Mouse (Mus musculus) forebrain, embryonic 14.5 days (tissue): ENCODE measurements around the gene Fam110a. TPM values are rescaled to one million over a fixed set of nuclear protein-coding genes. Genes with fewer than 3 reads are reported as not detected.
"Not testable (repeated sequence)": the region's sequence is repeated elsewhere in the genome, so short reads cannot be mapped to it uniquely, and the experiment has no call there.

Experiments
- ATAC-seq: fragments of 200-750 bp; cut with Nextera tagmentation; 2 replicates; pipeline ENCODE4 v1.8.0; 2017; ENCODE audit warnings: mild to moderate bottlenecking, moderate library complexity
- DNase-seq: peaks from one replicate; pipeline ENCODE4 v3.0.0-alpha.2; 2015; ENCODE audit warnings: low spot score
- H3K27ac ChIP-seq: fragments of 300-500 bp; sonication (generic); 2 replicates; pipeline ENCODE4 v1.5.1; 2014; ENCODE audit warnings: low read depth, mild to moderate bottlenecking, control low read depth, low read length, moderate library complexity
- H3K27me3 ChIP-seq: fragments of 300-500 bp; sonication (generic); replicated peaks from 2 replicates; pipeline ENCODE4 v1.6.1; 2014; ENCODE audit warnings: low read length, control low read depth, mixed read lengths; ENCODE audit not compliant: control insufficient read depth, insufficient read depth
- H3K36me3 ChIP-seq: fragments of 300-500 bp; sonication (generic); 2 replicates; pipeline ENCODE4 v1.6.1; 2014; ENCODE audit warnings: low read length, control low read depth; ENCODE audit not compliant: control insufficient read depth, insufficient read depth
- H3K4me1 ChIP-seq: fragments of 300-500 bp; sonication (generic); 2 replicates; pipeline ENCODE4 v1.6.1; 2014; ENCODE audit warnings: antibody characterized with exemption, low read length, control low read depth; ENCODE audit not compliant: control insufficient read depth, insufficient read depth
- H3K4me2 ChIP-seq: fragments of 300-500 bp; sonication (generic); 2 replicates; pipeline ENCODE4 v1.6.1; 2014; ENCODE audit warnings: mild to moderate bottlenecking, control low read depth, low read length
- H3K4me3 ChIP-seq: fragments of 300-500 bp; sonication (generic); 2 replicates; pipeline ENCODE4 v1.5.1; 2014; ENCODE audit warnings: low read depth, low read length, control low read depth
- H3K9ac ChIP-seq: fragments of 300-500 bp; sonication (generic); 2 replicates; pipeline ENCODE4 v1.6.1; 2014; ENCODE audit warnings: mild to moderate bottlenecking, low read length, control low read depth, moderate library complexity
- H3K9me3 ChIP-seq: fragments of 300-500 bp; sonication (generic); replicated peaks from 2 replicates; pipeline ENCODE4 v1.6.1; 2016; ENCODE audit warnings: low read length, control low read depth, mixed read lengths; ENCODE audit not compliant: control insufficient read depth
- WGBS: fragments of 180-500 bp; shearing (Covaris S2); extraction: QIAGEN DNeasy Blood & Tissue Kit; methylation state at CpG from one replicate; pipeline ENCODE4 v1.1.7; 2014; 5-methylcytosine and 5-hydroxymethylcytosine counted together
- polyA plus RNA-seq: library from polyadenylated mRNA; unstranded; fragments of >200 nt; fragmentation: Nextera tagmentation; extraction: Ambion mirVana; gene quantifications from 2 replicates; pipeline ENCODE4 v1.2.1, GENCODE M21; 2014

The Fam110a gene
- polyA plus RNA-seq, 1 experiment from 2014 or later: 64.5 TPM

DNA sequence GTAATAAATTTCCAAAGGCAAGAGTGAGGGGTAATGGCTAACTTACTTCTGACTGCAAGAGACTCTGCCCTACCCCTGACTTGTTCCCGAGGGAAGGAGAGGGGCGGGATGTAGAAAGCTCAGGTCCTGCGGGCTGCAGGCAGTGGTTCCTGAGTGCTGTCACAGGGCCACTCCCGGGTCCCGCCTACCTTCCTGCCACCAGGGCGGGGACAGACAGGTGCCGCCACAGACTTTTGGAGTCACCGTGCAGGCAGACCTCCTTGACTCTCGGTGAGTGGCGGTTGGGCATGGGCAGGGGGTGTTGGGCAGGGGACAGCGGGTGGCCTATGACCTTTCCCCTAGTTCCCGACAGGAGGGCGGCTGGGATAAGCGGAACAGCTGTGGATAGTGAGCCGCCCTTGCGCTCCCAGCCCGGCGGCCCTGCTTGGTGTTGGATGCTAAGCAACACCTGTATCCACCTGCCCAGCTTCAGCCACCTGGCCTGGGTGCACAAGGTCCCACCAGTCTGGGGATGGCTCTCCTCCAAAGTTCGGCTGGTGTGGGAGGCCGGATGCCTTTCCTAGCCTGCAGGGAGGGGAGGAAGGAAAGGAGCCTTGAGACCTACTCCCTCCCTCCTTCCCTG is 19.8 kb upstream of the Fam110a start:
- H3K36me3 ChIP-seq: no peaks in the 10 kb centered on the region
- H3K27ac ChIP-seq: no peak overlapping the region
- DNase-seq (no peak), ATAC-seq (no peak)
- 9% methylated on average over 20 of the region's 20 CpGs for WGBS
- H3K9me3 ChIP-seq: no peaks in the 10 kb centered on the region
- H3K4me2 ChIP-seq: no peak overlapping the region
- H3K27me3 ChIP-seq: peaks cover 23% of the 10 kb centered on the region
- H3K4me1 ChIP-seq: no peaks in the 10 kb centered on the region
- H3K9ac ChIP-seq: no peak overlapping the region
- H3K4me3 ChIP-seq: no peak overlapping the region

DNA sequence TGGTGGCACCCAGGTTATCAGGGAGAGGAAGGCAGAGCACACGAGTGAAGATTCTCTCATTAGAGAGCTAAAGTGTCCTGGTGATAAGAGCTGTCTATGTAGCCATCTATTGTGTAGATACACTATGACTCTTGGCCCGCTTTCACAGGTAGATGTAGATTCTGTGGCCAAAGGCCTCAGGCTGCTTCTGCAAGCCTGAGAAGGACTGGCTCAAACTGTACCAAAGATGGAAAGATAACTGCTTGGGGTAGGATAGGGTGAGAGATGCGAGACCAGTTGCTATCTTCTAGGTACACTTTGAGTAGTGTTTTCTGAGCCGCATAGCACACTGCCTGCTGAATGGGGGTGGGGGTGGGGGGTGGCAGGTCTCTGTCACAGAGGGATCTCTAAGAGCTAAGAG is 18.9 kb upstream of the Fam110a start:
- Histone ChIP-seq H3K4me1 (no peaks in the 10 kb centered on the region; the same call in 1 of the 2 replicates), H3K9me3 (no peaks in the 10 kb centered on the region), H3K27ac (no peak overlapping the region), H3K9ac (no peak overlapping the region), H3K4me3 (no peak overlapping the region), H3K27me3 (peaks cover 23% of the 10 kb centered on the region), H3K4me2 (no peak overlapping the region), H3K36me3 (no peaks in the 10 kb centered on the region)
- DNase-seq (no peak), ATAC-seq (no peak)
- 70% methylated on average over 4 of the region's 4 CpGs for WGBS

DNA sequence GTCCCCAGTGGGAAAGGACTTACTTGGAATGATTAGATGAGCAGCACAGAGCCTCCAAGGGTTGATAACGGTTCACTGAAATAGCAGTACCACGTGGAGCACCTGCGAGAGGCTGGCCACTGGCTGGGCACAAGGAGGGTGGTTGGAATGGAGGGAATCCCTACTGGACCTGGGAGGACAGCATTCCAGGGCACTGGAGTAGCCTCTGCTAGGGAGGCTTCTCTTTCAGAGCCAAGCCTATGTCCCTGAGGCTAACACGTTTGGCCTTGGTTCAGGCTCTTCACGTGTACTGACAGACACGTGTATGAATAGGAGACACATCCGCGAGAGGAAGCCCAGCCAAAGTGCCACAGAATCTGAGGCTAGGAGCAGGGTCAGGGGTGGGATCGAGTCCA is 18.5 kb upstream of the Fam110a start:
- no peak for DNase-seq
- Histone ChIP-seq H3K4me2 (no peak overlapping the region), H3K4me1 (no peaks in the 10 kb centered on the region; the same call in 1 of the 2 replicates), H3K9me3 (no peaks in the 10 kb centered on the region), H3K9ac (no peak overlapping the region), H3K27me3 (peaks cover 23% of the 10 kb centered on the region), H3K4me3 (no peak overlapping the region), H3K36me3 (no peaks in the 10 kb centered on the region), H3K27ac (no peak overlapping the region)
- ATAC-seq: no peak
- 66% methylated on average over 9 of the region's 9 CpGs for WGBS

DNA sequence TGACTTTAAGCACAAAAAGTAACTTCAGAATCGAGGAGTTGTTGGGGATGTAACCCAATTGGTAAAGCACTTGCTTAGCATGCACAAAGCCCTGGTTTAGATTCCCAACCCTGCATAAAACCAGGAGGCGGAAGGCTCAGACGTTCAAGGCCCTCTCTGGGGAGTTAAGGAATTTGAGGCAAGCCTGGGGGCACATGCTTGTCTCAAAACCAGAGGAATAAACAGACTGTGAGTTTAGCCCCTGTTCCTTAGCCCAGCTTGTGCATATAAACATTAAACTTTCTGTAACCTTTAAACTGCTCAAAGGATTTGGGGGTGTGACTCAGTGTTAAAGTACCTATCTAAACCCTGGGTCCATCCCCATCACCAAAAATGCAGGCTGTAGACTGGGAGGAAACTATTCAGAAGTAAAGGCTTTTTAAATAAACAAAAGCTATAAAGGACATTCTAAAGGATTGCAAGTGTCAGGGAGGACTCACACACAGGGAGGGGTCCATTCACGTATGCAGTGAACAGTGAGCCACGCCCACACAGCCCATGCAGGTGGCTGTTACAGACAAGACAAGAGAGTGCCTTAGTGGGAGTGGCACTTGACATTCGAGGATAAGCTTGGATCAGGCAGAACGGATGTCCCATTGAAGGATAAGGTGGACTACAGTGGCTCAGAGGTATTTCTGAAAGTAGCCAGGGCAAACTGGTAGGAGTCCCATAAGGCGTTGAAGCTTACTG is 17.9 kb upstream of the Fam110a start:
- DNase-seq (no peak), ATAC-seq (no peak)
- H3K36me3 ChIP-seq: no peaks in the 10 kb centered on the region
- H3K4me1 ChIP-seq: no peaks in the 10 kb centered on the region; the same call in 1 of the 2 replicates
- no peak overlapping the region for H3K9ac ChIP-seq
- no peak overlapping the region for H3K4me2 ChIP-seq
- no peak overlapping the region for H3K27ac ChIP-seq
- H3K27me3 ChIP-seq: peaks cover 23% of the 10 kb centered on the region
- no peak overlapping the region for H3K4me3 ChIP-seq
- WGBS: 56% methylated on average over 8 of the region's 8 CpGs
- no peaks in the 10 kb centered on the region for H3K9me3 ChIP-seq

DNA sequence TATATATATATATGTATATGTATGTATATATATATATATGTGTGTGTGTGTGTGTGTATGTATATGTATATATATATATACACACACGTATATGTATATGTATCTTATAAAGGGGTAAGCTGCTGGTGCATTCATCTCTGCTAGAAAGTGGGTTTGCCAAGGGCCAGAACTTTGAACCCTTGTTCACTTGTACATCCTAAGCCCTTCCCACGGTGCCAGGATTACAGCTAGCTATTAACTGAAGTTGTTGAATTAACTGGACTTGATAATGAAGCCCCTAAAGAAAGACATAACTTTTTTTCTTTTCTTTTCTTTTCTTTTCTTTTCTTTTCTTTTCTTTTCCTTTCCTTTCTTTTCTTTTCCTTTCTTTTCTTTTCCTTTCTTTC is 17.2 kb upstream of the Fam110a start:
- not testable (repeated sequence) for H3K9ac ChIP-seq, H3K36me3 ChIP-seq, ATAC-seq, H3K27ac ChIP-seq, H3K4me3 ChIP-seq, H3K4me1 ChIP-seq, H3K9me3 ChIP-seq, DNase-seq, H3K4me2 ChIP-seq
- H3K27me3 ChIP-seq: peaks cover 23% of the 10 kb centered on the region
- 61% methylated on average over 2 of the region's 2 CpGs for WGBS

DNA sequence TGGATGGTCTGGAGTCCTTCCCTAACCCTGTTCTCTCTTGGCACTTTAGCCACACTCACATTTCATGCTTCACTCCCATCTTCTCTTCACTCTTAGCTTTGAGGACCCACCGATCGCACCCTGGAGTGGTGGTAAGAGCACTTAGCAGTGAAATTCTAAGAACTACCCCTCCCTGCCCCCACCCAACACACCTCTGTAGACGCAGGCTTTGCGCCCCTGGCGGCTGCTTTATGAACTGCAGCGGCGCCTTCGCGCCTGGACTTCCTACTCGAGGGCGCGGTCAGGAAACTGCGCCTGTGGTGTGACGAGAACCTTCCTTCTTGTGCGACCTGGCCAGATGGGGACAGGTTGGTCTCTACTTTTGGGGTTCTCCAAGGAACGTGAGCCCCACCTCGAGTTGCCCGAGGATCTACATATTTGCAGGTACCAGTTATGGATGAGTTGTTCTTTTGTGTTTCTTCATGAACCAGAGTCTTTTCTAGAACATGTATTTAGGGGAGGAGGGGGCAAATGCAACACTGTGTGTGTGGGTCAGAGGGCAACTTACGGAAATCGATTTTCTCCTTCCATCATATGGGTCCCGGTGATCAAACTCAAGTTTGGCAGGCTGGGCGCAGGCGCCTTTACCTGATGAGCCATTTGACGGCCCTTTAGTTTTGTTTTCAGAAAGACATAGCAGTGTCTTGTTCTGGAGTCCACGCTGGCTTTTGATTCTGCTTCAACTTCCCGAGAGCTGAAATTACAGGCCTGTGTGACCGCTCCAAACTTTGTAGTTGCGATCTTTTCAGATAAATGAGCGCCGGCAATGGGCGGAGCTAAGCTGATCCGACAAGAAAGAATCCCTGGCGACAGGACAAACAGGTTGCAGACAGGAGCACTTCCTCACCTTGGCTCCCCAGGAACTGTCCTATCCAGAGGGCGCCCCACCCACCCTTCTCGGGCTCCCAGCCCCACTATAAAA is 16.5 kb upstream of the Fam110a start, which contains the start of gene Slc52a3:
Slc52a3 (plus strand) TSS at position 283 of the 961 bp plus-strand sequence.
- ATAC-seq (peak; percentile 45), DNase-seq (peak; percentile 78)
- Histone ChIP-seq H3K9ac (no peak within 1 kb of the TSS), H3K4me2 (no peak within 1 kb of the TSS), H3K27me3 (peaks cover 23% of the 10 kb centered on the region), H3K4me1 (peaks cover 2% of the 10 kb centered on the region; the same call in 1 of the 2 replicates), H3K27ac (no peak within 1 kb of the TSS), H3K36me3 (no peaks in the 10 kb centered on the region), H3K9me3 (no peaks in the 10 kb centered on the region), H3K4me3 (no peak within 1 kb of the TSS)
- WGBS: 9% methylated on average over 35 of the region's 35 CpGs

DNA sequence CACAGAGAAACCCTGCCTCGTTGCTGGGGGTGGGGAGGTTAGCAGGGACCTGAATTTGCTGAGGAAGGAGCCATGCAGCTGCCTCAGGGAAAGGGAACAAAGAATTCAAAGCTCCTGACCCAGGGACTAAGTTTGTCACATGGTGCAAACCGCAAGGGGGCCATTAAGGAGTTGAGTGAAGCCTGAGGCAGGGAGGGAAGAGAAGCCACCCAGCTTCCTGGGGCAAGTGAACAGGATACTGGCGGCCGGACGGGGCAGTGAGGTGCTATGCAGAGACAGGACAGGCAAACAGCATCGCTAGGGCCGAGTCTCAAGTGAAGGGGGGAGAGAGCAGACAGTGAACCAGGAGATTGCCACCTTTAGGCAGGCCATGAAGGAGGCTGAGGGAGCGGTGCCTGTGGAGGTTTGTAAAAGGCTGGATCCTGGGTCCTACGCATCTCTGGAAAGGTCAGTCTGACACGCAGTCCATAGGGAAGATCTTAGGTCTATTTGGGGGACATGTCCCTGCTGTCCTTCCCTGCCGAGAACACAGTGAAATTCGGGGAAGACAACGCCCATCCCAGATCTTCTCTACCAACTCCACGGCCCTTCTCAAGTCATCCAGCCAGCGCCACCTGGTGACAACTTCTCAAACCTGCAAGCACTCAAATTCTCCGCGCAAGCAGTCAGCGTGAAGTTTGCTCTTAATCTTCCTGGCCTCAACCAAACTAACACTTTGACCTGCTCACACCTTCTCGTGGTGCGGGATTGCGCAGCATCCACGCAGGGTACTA is 14.5 kb upstream of the Fam110a start:
- H3K4me3 ChIP-seq: no peak overlapping the region
- 6% methylated on average over 22 of the region's 22 CpGs for WGBS

DNA sequence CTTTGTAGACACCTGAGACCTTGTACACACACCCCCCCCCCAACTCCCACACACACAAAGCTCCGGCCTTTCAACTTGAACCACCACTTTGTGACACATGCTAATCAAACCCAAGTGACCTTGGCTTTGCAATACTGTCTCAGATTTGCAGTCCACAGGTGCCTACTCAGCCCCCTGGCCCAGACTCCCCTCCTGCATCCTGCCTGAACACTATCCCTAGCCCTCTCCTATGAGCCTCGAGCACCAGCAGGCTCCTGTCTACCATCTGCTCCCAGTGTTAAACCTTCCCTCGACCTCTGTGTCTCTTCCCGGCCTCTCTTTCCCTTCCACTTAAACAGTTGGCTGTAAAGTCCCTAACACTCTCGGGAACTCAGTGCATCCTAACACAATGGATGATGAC is 11.4 kb upstream of the Fam110a start:
- ATAC-seq: peak; percentile 30; the same call in 1 of the 2 replicates
- DNase-seq: no peak
- Histone ChIP-seq H3K9me3 (no peaks in the 10 kb centered on the region), H3K27ac (peak overlapping the region; percentile 44), H3K9ac (no peak overlapping the region), H3K4me3 (no peak overlapping the region), H3K36me3 (no peaks in the 10 kb centered on the region), H3K4me2 (no peak overlapping the region), H3K4me1 (peaks cover 3% of the 10 kb centered on the region; the same call in 1 of the 2 replicates), H3K27me3 (peaks cover 5% of the 10 kb centered on the region)
- 48% methylated on average over 5 of the region's 5 CpGs for WGBS

More for the DNA sequence above, 14.5 kb upstream of the Fam110a start:
- ATAC-seq (peak; percentile 30; the same call in 1 of the 2 replicates), DNase-seq (peak; percentile 82)
- Histone ChIP-seq H3K27ac (no peak overlapping the region), H3K9ac (peak overlapping the region; percentile 5; the same call in 1 of the 2 replicates), H3K4me2 (peak overlapping the region; percentile 45), H3K27me3 (peaks cover 23% of the 10 kb centered on the region), H3K4me1 (peaks cover 3% of the 10 kb centered on the region; the same call in 1 of the 2 replicates), H3K9me3 (no peaks in the 10 kb centered on the region), H3K36me3 (no peaks in the 10 kb centered on the region)
